Mouse (Mus musculus): ENCODE measurements around the gene Obox2.
"Not testable (repeated sequence)": the region's sequence is repeated elsewhere in the genome, so short reads cannot be mapped to it uniquely, and the experiment has no call there.

DNA sequence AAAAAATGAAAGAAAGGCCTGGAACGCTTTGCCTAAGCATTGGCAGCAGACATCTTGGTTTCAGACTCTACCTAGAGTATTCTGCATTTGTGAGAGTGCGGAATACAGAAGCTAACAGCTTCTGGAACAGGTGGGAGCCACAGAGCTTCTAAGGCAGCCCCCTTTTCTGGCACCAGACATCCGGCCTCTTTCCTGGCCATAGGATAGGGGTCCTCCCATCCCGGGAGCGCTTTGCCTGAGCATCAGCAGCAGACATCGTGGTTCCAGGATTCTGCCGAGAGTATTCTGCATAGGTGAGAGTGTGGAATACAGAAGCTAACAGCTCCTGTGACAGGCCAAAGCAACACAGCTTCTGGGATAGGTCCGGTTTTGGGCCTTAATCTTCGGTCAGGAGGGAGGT, 29.5 kb downstream of the Obox2 start:
- not testable (repeated sequence) for TF ChIP-seq CTCF (IDR thresholded peaks at IDR 0.05; ENCODE audit: borderline replicate concordance, extremely low read depth, insufficient read depth, insufficient read length); POLR2A (IDR thresholded peaks at IDR 0.05; ENCODE audit: borderline replicate concordance, extremely low read depth, insufficient read depth, insufficient read length, poor library complexity, severe bottlenecking)
